Mouse (Mus musculus) embryonic facial prominence, embryonic 11.5 days (tissue): ENCODE measurements at regions not wholly inside any gene's neighbourhood (a gene's known extent, or its start where the extent isn't known, plus 50 kb on each side); places are given as distances from the start of the nearest gene placed in this dataset.

ENCODE experiments used
- ATAC-seq: fragments of 200-750 bp; cut with Nextera tagmentation; replicated peaks from 2 replicates; pipeline ENCODE4 v1.8.0; 2017; ENCODE audit warnings: low read depth; ENCODE audit not compliant: insufficient number of reproducible peaks, low FRiP score, low TSS enrichment
- DNase-seq: peaks from one replicate; pipeline ENCODE4 v3.0.0-alpha.2; 2015; ENCODE audit warnings: low spot score
- H3K27ac ChIP-seq: fragments of 300-500 bp; sonication (generic); replicated peaks from 2 replicates; pipeline ENCODE4 v1.5.1; 2014; ENCODE audit warnings: mild to moderate bottlenecking, low read depth, low read length, control low read depth
- H3K27me3 ChIP-seq: fragments of 300-500 bp; sonication (generic); 2 replicates; pipeline ENCODE4 v1.6.1; 2014; ENCODE audit warnings: mild to moderate bottlenecking, low read length, moderate library complexity, mixed read lengths; ENCODE audit not compliant: control insufficient read depth, insufficient read depth
- H3K36me3 ChIP-seq: fragments of 300-500 bp; sonication (generic); replicated peaks from 2 replicates; pipeline ENCODE4 v1.6.1; 2014; ENCODE audit warnings: low read depth, mild to moderate bottlenecking, low read length, moderate library complexity, mixed read lengths; ENCODE audit not compliant: control insufficient read depth, insufficient read depth
- H3K4me1 ChIP-seq: fragments of 300-500 bp; sonication (generic); 2 replicates; pipeline ENCODE4 v1.6.1; 2014; ENCODE audit warnings: low read length, mixed read lengths; ENCODE audit not compliant: control insufficient read depth, insufficient read depth
- H3K4me2 ChIP-seq: fragments of 300-500 bp; sonication (generic); 2 replicates; pipeline ENCODE4 v1.6.1; 2014; ENCODE audit warnings: low read depth, mild to moderate bottlenecking, control low read depth, low read length, moderate library complexity
- H3K4me3 ChIP-seq: fragments of 300-500 bp; sonication (generic); 2 replicates; pipeline ENCODE4 v1.5.1; 2014; ENCODE audit warnings: low read depth, low read length, control low read depth
- H3K9ac ChIP-seq: fragments of 300-500 bp; sonication (generic); replicated peaks from 2 replicates; pipeline ENCODE4 v1.6.1; 2014; ENCODE audit warnings: mild to moderate bottlenecking, control low read depth, low read length
- H3K9me3 ChIP-seq: fragments of 300-500 bp; sonication (generic); replicated peaks from 2 replicates; pipeline ENCODE4 v1.6.1; 2016; ENCODE audit warnings: mild to moderate bottlenecking, low read length, inconsistent platforms, mixed read lengths; ENCODE audit not compliant: control insufficient read depth
- WGBS: fragments of 180-500 bp; shearing (Covaris S2); extraction: QIAGEN DNeasy Blood & Tissue Kit; methylation state at CpG from one replicate; pipeline ENCODE4 v1.1.7; 2014; 5-methylcytosine and 5-hydroxymethylcytosine counted together

GRCm38 (mm10) chr15:96749534-96750256 is 50.2 kb upstream of the Slc38a2 start:
- no peak overlapping the region for H3K4me3 ChIP-seq
- H3K9me3 ChIP-seq: no peaks in the 10 kb centered on the region
- DNase-seq (no peak), ATAC-seq (no peak)
- no peak overlapping the region for H3K27ac ChIP-seq
- H3K27me3 ChIP-seq: no peaks in the 10 kb centered on the region
- H3K4me1 ChIP-seq: no peaks in the 10 kb centered on the region
- 87% methylated on average over 9 of the region's 9 CpGs for WGBS
- H3K4me2 ChIP-seq: no peak overlapping the region
- no peaks in the 10 kb centered on the region for H3K36me3 ChIP-seq
- no peak overlapping the region for H3K9ac ChIP-seq
